Mouse (Mus musculus) gastrocnemius, postnatal 25 days (tissue): ENCODE results near the gene Pnpla8. TPM values are rescaled to one million over a fixed set of nuclear protein-coding genes. Genes with fewer than 3 reads are reported as not detected.
"Not testable (repeated sequence)": the region's sequence is repeated elsewhere in the genome, so short reads cannot be mapped to it uniquely, and the experiment has no call there.

ENCODE experiments used
- DNase-seq: peaks from one replicate; pipeline ENCODE4 v3.0.0; 2022
- total RNA-seq, 2 experiments: library from RNA; stranded (reverse); gene quantifications; 1 replicate in 1 of 2; 2 replicates in 1 of 2; pipeline ENCODE4 v1.2.3; 2021

The Pnpla8 gene
- total RNA-seq, 2 experiments from 2014 or later = 103 TPM

DNA sequence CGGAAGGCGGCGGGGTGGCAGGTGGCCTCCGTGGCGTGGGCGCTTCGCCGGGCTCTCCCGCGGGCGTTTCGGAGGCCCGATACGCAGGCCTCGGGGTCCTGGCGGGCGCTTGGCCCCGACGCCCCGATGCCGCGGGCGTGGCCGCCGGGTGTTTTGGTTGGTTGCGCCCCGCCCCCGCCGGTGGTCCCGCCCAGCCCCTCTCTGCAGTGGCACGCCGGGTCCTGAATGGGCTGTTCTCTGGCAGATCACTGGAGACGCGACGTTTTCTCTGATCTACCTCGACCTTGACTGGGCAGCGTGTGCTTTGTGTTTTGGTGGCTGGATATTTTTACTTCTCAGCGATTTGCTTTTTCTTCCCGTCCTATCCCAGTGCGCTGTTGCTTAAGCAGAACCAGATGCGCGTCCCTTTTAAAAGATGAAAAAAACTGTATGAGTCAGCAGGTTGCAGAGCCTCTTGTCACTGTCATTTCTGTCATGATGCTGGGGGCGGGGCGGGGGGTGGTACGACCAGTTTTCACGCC lies 48.2 kb downstream of the Pnpla8 start:
- DNase-seq = peak; percentile 89

DNA sequence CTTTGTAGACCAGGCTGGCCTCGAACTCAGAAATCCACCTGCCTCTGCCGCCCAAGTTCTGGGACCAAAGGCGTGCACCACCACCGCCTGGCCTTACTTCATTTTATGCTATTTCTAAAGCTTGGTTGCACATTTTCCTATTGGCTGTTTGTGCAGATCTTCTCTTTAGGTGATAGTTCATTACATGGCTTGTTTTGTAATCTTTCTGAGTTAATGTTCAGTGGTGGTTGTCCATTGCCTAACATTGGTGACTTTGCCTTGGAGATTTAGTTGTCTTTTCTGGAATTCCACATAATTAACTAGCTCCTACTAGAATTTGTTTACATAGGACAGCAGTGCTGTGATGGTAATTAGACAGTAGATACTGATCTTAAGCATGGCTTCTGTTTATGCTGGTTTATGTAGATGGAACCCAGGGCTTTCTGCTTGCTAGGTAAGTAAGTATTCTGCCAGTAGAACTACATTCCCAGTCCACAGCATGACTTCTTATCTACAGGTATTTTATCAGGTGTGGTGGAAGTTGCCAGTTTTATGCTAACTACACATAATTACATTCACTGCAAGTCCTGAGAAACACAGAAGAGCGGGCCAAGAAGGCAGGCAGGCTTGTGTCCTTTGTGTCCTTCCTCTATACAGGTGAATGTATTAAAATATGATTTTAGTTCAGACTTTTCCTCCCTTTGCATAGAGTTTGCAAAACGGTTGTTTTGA lies 53.1 kb downstream of the Pnpla8 start:
- DNase-seq = no peak

DNA sequence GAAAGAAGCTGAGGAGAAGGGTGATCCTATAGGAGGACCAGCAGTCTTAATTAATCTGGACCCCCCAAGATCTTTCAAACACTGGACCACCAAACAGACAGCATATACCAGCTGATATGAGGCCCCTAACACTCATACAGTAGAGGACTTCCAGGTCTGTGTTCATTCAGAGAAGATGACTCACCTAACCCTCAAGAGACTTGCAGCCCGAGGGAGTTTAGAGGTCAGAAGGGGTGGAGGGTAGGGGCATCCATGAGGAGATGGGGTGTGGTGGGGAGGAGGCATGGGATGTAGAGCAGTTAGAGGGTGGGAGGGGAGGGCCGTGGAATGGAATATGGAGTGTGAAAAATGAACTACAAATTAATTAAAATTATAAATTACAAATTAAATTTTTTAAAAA lies 59.0 kb downstream of the Pnpla8 start:
- not testable (repeated sequence) for DNase-seq

DNA sequence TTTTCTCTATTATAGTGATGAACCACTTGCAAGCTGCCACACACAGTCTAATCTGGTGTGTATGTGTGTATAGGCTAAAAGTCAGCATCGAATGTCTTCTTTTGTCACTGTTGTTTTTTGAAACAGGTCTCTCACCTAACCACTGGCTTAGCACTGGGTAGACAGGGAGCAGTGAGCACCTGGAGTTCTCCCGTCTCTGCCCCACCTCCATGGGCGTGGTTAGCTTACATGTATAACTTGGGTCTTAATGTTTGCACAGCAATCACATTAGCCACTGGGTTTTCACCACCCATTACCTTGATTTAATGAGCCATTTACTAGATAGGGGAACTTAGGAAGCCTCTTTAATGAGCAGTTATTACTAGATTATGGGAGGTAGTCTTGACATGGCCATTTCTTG lies 60.4 kb downstream of the Pnpla8 start:
- no peak for DNase-seq

DNA sequence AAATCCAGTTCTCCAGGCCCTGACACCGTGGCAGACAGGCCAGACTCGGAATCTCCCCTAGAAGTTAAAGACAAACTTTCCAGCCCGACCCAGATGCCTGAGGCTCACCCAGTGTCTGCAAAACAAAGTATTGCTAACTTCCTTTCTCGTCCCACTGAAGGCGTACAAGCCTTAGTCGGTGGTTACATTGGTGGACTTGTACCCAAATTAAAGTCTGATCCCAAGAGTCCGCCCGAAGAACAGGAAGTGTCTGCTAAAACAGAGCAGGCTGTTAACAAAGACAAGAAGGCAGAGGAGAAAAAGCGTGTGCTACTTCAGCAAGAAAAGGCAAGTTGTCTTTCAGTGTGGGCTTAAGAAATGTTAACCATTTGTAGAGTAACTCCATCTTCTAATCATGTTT lies 62.2 kb downstream of the Pnpla8 start:
- DNase-seq = no peak

DNA sequence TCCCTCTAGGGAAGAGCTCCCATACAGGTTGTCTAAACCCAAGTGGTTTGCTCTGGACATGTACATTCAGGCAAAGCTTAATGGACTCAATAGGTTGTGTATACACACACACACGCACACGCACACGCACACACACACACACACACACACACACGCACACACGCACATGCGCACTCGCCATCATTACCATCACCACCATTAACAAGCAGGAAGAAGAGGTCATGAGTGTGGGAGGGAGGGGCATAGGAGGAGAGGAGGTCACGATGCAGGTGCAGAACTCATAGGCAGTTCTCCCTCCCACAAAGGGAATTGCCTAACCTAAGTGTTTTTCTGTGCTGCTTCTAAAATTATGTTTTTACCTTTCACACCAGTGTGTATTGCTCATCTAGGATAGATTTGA lies 65.8 kb downstream of the Pnpla8 start:
- no peak for DNase-seq

DNA sequence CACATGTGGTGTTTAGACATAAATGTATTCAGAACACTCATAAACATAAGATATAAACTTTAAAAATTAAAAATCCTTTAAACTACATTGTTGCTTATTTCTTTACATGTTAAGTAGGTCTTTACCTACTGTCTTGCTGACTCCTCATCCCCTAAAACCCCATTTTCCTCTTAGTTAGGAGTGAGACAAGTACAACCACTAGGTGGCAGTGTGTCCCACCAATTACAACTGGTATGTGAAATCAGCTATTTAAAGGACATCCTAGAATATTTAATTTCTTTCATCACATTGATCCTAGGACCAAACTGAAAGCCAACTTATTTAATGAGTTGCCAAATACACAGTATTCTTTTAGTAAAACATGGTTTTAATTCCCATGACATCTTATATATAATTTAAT lies 71.1 kb downstream of the Pnpla8 start:
- no peak for DNase-seq

DNA sequence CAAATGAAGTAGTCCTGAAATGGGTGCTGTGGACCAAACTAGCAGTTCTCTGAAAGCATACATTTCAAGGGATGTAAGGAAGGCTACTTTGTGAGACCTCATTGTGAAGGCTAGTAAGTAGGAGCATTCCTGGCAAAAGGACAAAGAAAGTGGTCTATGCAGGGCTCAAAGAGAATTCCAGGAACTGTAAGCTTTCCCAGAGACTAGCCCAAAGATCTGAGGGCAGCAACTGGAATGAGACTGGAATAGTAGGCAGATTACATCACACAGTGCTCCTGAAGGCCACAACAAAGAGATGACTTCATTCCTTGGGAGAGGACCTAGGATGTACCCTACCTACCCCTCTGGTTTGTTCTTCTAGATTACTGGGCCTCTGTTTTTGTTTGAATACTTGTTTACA lies 79.6 kb downstream of the Pnpla8 start:
- DNase-seq = no peak

DNA sequence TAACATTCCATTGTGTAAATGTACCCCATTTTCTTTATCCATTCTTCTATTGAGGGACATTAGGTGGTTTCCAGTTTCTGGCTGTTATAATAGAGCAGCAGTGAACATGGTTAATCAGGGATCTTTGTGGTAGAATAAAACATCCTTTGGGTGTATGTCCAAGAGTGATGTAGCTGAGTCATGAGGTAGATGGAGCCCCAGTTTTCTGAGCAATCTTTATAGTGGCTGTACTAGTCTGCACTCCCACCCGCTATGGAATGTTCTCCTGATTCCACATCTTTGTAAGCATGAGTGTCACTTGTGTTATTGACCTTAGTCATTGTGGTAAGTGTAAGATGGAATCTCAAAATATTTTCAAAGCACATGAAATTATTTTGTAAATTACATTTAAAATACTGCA lies 82.8 kb downstream of the Pnpla8 start:
- no peak for DNase-seq

DNA sequence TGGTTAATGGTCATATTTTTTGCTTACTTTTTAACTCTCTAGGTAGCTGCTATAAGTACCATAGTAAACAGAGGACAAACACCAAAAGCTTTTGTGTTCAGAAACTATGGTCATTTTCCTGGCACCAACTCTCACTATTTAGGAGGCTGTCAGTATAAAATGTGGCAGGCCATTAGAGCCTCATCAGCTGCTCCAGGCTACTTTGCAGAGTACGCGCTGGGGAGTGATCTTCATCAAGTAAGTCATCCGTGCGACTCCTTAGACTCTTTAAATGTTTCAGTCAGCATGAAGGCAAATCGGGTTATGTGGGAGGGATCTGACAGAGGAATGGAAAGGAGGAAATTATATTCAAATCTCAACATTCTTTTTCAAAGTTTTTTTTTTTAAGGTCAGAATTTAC lies 83.7 kb downstream of the Pnpla8 start:
- no peak for DNase-seq

DNA sequence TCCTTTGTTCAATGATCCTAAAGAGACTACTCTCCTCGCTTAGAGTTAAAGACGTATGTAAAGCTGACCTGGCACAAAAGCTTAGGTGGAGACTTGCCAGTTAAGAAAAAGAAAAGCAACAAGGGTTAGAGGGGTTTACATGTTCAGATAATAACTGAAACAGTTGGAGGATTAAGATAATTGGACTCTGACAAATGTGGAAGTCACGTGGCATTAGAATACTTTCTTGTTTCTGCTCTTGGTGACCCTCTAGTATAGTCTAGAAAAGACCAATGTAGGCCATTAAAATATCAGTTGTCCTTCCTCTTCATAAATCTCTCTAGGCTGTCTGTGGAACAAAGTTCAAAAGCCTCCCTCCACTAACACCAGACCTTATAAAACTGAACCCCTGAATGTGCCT lies 87.1 kb downstream of the Pnpla8 start:
- DNase-seq = no peak

DNA sequence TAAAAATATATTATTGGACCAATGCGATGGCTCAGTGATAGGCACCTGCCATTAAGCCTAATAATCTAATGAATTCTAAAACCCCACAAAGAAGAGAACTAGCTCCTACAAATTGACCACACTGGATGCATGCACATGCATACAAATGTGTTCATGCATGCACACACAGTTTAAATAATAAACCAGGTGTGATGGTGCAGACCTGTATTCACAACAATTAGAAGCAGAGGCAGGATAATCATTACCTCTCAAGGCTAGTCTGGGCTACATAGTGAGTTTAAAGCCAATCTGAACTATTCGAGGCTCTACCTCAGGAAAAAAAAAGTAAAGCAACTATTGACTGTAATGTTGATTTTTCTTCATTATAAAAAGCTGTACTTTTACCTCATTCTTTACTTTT lies 94.0 kb downstream of the Pnpla8 start:
- DNase-seq = no peak

DNA sequence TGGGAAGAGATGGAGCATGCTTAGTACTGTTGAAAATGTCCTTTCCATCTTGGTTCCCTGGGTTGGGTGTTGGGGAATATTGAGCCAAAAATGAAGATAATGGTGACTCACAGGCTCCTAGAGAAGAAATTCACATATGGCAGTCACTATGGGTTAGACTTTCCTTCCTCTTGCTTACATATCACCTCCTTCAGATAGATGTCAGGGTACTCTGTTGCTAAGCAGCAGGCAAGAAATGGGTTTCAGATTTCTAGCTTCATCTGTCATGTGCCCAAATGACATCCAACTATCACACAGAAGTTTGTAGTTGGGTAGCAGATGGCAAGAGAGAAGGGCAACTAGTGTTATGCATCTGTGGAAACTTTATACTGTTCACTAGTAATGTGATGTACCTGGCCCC lies 103.9 kb downstream of the Pnpla8 start:
- DNase-seq = no peak

DNA sequence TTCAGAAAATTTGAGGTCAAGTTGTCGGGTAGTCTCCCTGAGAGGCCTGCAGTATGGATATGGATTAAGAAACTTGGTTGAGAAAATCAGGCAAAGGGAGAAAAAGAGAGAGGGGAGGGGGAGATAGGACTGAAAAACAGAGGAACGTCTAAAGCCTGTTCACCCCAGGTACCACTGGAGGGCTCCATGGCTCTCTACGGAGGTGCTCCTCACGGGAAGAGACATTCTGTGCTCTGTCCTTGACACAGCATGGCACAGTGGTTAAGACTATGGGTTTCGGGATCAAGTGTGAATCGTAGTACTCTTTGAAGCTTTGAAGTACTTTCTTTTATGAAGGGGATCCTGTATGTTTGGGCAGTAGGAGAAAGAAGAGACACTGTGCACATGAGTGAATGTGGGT lies 106.3 kb downstream of the Pnpla8 start:
- no peak for DNase-seq

DNA sequence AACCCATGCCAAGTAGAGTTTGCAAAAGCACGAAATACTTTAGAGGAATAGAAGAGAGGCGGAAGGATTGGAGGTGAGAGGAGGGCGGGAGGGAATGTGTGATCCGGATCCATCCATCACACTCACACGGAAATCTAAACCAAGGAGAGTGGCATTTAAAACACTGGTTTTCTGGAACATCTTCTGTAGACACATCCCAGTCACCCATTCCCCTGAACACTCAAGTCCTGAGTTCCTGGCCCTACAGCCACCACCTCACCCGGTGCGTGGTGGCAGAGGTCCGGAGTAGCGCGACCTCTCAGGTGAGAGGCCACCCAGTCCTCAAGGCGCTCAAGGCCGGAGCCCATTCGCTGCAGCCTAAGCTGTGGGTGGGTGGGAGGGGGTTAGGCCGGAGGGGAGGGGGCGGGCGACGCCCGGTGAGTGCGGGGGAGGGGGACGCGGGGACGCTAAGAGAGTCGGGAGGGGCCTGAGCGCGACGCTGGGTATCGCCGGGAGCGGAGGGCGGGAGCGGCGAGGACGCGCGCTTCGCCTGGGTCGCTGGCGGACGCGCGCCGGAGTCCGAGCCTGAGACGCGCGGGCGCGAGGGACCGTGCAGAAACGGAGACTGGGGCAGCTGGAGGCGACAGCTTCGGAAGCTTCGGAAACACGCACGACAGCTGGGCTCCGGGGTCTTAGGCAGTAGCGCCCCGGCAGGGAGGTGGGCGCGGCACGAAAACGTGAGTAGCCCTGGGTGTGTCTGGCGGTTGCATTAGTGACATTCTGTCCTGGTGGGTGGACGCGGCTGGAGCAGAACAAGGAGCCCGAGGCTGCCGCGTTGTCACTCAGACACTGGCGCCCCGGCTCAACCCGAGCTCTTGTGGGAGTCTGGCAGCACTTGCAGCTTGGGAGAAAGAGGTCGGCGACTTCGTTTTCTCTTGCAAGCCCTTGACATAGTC lies 107.5 kb downstream of the Pnpla8 start, which contains the start of gene Nrcam:
Nrcam (plus strand) TSS at position 505 of the 935 bp plus-strand sequence.
- DNase-seq = peak; percentile 7

DNA sequence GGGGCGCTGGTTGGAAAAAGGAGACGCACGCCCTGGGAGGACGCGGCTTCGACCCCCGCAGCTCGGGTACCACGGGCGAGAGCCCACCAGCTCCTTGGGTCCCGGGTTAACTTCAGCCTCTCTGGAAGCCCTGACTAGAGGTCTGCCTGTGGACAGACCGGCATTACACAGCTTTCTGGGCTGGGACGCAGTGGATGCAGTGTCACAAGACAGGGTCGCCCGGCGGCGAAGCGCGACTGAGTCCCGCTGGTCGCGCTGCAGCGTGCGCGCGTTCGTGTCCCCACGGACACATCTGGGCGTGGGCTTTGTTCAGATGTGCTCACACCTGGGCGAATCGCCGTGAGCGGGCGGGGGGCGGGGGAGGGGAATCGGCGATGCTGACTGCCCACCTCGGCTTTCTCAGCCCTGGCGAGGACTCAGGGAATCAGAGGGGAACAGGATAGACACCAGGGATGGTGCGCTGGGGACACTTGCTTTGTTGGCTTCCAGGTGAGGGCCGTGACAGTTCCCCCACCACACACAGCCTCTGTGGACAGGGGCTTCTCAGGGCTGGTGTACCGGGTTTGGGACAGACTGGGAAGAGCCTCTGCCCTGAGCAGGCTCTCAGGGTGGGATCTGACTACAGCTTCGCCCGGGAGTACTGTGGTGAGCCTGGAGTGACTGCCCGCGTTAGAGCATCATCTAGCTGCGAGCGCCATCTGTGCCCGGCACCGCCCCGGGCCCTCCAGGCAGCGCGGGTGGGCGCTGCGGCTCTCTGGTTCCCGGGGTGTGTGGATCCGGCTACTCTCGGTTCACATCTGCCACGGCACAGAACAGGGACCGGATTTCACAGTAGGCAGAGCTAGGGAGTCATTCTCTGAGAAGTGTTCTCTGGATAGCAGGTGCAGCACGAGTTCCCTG lies 108.4 kb downstream of the Pnpla8 start:
- no peak for DNase-seq

DNA sequence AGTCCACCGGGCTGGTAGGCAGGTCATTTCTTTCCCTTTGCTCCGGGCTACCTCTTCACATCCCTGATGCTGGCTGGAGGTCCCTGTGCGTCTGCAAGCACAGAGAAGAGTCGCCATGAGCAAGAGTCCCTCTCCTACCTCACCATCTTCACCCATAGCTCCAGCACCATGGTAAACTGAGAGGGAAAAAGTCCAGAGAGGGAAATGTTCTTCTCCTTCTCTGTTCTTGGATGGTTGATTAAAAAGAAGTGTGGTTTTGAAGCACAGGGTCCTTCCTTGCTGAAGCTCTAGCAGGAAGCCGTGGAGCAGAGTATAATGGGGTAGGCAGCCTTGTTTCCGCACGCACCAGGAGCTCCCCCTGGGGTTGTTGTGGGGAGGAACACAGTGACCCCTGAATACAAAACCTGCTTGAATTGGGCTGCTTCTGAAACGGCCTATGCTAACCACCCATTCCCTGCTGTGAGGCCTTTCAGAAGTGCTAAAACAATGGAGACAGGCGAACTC lies 109.1 kb downstream of the Pnpla8 start:
- DNase-seq = no peak

DNA sequence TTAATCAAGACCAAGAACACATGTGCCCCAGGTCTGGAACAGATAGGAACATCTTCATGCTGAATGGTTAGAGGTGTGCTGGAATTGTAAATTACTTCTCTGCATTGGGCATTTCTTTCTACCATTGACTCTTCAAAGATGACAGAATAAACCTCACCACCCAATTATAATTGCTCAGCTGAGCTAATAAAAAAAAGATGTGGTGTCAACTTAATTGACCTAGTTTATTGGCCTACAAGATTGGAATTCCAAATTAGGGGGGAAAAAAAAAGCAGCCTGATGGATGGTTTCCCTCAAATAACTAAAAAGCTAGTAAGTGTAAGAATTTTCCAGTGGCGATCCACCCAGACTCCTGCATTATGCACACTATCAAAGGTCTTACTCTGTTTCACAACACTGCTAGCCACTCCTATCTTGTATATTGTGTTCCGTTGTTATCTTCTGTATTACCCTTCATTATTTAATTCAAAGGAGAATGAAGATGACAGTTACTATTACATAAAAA lies 116.0 kb downstream of the Pnpla8 start:
- DNase-seq = no peak

DNA sequence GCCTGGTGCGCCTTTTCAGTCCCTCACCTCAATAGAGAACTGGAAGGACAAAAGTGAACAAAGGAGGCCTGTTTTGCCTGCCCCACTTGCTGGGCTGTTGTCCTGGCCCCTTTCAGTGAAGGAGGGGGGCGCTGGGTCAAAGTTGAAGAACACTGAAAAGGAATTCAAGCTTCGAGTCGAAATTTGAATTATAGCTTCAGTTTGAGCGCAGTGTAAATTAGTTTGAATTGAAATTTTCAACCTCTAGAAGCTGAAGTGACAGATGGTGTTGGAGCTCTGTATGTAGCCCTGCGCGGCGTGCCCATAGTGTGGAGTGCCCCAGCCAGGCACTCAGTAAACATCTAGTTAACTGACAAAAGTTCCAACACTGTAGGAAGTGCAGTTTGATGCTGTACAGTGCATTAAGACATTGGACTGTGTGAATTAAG lies 117.0 kb downstream of the Pnpla8 start:
- no peak for DNase-seq

DNA sequence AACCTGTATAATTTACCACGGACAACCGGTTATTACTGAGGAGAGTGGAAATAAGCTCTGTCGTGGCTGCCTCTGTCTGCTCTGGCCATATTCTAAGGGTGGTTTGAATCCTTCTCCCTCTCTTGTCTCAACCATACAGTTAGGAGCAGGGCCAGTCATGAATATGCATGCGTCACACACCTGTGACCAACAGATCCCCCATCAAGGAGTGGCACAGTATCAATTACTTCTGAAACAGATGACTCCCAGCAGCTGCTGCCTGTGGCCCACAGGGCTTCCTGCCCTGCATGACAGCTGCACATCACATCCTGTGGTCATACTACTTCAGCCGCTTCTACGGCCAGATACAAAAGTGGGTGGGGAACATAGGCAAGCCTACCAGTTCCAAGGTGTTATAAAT lies 122.9 kb downstream of the Pnpla8 start:
- DNase-seq = no peak

DNA sequence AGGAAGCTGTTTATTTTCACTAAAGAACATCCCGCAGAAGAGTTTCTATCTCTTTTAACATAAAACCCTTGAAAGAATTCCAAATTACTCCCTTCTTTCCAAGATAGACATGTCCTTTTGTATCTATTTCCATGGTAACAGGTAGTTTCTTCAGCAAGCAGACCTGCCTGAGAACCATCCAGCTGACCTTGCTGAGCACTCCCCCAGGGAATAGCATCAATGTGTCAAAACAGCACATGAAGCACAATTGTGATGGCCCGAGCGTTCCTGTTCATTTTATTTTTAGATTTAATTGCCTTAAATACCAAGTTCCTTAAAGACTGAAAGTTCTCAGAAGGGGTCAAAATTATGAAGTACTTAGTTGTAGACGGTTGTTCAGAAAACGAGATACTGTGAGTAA lies 124.1 kb downstream of the Pnpla8 start:
- DNase-seq = no peak

DNA sequence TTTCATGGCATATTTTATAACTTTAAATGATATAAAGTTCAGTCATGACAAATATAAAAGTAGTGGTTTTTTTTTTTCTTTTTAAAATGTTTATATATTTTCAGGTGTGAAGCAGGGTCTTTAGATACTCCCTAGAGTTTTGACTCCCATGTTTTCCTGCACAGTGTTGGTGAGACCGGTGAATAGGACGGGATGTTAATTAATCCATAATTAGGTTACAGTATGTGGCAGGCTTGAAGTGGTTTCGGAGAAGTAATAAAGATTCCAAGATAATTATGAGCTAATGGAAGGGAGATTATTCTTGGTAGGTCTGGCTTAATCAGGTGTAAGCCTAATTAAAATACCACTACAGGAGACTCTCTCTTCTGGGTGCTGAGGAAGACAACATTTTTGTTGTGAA lies 125.0 kb downstream of the Pnpla8 start:
- DNase-seq = no peak
